Mouse (Mus musculus) testis, adult 2 months (tissue): ENCODE measurements around the gene Calm1.

ENCODE experiments used
- CTCF ChIP-seq: fragments of 200-500 bp; IDR thresholded peaks from 2 replicates; pipeline ENCODE4 v1.5.1; 2012; ENCODE audit warnings: low read depth, mild to moderate bottlenecking, inconsistent platforms, low read length, moderate library complexity; ENCODE audit not compliant: control insufficient read depth, insufficient read depth, insufficient replicate concordance
- POLR2A ChIP-seq: fragments of 200-500 bp; IDR thresholded peaks from 2 replicates; pipeline ENCODE4 v1.6.1; 2012; ENCODE audit warnings: low read depth, mild to moderate bottlenecking, inconsistent platforms, low read length, moderate library complexity; ENCODE audit not compliant: control insufficient read depth

GRCm38 (mm10) chr12:100201363-100201711, 2.1 kb downstream of the Calm1 start:
- TF ChIP-seq CTCF (no peak), POLR2A (no peak)
